Mouse (Mus musculus) heart, postnatal 0 days (tissue): Measurements from ENCODE around the gene Clec16a.

ENCODE experiments used
- CTCF ChIP-seq: IDR thresholded peaks from 2 replicates; pipeline ENCODE4 v1.5.1; 2016; ENCODE audit warnings: antibody characterized with exemption, control low read depth, low read depth
- EP300 ChIP-seq: IDR thresholded peaks from 2 replicates; pipeline ENCODE4 v1.6.1; 2016; ENCODE audit warnings: antibody characterized with exemption, low read depth

GRCm38 (mm10) chr16:10655926-10656325 is 110.8 kb downstream of the Clec16a start:
- no peak for TF ChIP-seq CTCF
- TF ChIP-seq EP300: no peak
